Mouse (Mus musculus): ENCODE measurements around the gene Prune2. TPM values are rescaled to one million over a fixed set of nuclear protein-coding genes. Genes with fewer than 3 reads are reported as not detected.

Prune2 gene
- total and polyA plus RNA-seq, 3 experiments: not detected

DNA sequence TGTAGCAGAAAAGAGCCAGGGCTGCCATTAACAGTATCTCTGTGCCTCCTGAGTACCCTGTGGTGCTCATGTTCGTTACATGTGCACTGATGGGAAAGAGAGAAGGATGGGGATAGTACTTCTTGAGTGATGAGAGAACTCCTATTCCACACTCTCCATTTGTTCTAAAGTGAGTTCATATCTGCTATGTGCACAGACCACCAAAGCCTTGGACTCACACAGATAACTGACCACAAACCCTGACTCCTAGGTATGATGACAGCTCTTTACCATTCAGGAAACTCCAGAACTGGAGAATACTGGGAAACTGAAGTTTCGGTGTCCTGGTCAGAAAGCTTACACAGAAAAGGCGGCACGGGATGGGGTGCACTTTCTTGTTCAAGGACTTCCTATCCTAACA, 25.8 kb downstream of the Prune2 start:
- TF ChIP-seq MYC (IDR thresholded peaks at IDR 0.05; ENCODE audit: low read depth, low read length) (no peak), RAD21 (IDR thresholded peaks at IDR 0.05; ENCODE audit: low read depth, low read length) (no peak)
- no peak overlapping the region for H3K4me3 ChIP-seq (ENCODE audit: control insufficient read depth in 1 of 2, insufficient read depth in 1 of 2, low read depth in 2 of 2, low read length in 2 of 2)

DNA sequence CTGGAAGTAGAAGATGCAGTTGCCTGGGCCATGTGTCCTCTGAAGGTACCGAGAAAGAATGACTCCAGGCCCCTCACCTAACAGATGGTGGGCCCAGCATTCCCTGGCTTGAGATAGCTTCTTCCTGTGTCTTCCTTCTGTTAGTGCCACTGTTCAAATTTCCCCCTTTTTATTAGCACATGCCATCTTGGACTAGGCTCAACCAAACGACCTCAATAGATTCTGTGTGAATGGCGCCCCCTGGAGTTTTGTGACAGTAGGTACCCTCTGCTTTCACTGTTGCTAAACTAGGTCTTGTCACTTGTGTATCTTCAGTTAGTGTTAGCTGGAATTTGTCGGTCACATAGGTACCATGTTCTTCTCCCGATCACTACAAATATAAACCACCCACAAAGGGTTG, 29.0 kb downstream of the Prune2 start:
- DNase-seq (ENCODE audit: low read depth, low spot score): peak; percentile 15
- H3K79me2 ChIP-seq (ENCODE audit: control insufficient read depth, insufficient read depth, low read length, poor library complexity): no peaks in the 10 kb centered on the region
- no peak overlapping the region for H3K9ac ChIP-seq (ENCODE audit: control insufficient read depth, low read depth, low read length, poor library complexity, severe bottlenecking)
- H3K4me1 ChIP-seq (ENCODE audit: control insufficient read depth in 1 of 2, insufficient read depth in 2 of 2, low read length in 2 of 2): no peaks in the 10 kb centered on the region
- no peaks in the 10 kb centered on the region for H3K36me3 ChIP-seq (ENCODE audit: control insufficient read depth in 1 of 2, insufficient read depth in 2 of 2, low read length in 2 of 2)
- H3K27ac ChIP-seq (ENCODE audit: control insufficient read depth, low read depth, low read length): no peak overlapping the region
- TF ChIP-seq SMC3 (IDR thresholded peaks at IDR 0.05; ENCODE audit: low read depth, low read length) (peak; percentile 37), MYB (IDR thresholded peaks at IDR 0.05; ENCODE audit: low read depth, low read length) (no peak), KAT2A (conservative IDR thresholded peaks at IDR 0.05; ENCODE audit: low read depth, low read length) (no peak), POLR2AphosphoS2 (IDR thresholded peaks at IDR 0.05; ENCODE audit: low read length) (no peak), RAD21 (IDR thresholded peaks at IDR 0.05; ENCODE audit: low read depth, low read length) (peak; percentile 3), CHD1 (IDR thresholded peaks at IDR 0.05; ENCODE audit: low read depth, low read length) (no peak), ETS1 (IDR thresholded peaks at IDR 0.05; ENCODE audit: low read depth, low read length) (no peak), CTCF (IDR thresholded peaks at IDR 0.05 in 2 of 3, conservative IDR thresholded peaks at IDR 0.05 in 1 of 3; ENCODE audit: control insufficient read depth in 1 of 3, insufficient read depth in 1 of 3, low read depth in 2 of 3, low read length in 3 of 3, poor library complexity in 1 of 3, severe bottlenecking in 1 of 3) (peak; percentile 31 to 41 (median 31); a peak in 5 of 6 replicates), UBTF (IDR thresholded peaks at IDR 0.05; ENCODE audit: borderline replicate concordance, insufficient read depth, low read depth, low read length) (no peak), HCFC1 (IDR thresholded peaks at IDR 0.05; ENCODE audit: low read depth, low read length) (no peak)
- no peak overlapping the region for H3K4me3 ChIP-seq (ENCODE audit: control insufficient read depth in 1 of 2, insufficient read depth in 1 of 2, low read depth in 2 of 2, low read length in 2 of 2)
- peaks cover 0 to 1% of the 10 kb centered on the region in 2 experiments; a peak in 2 of 4 replicates for H3K27me3 ChIP-seq (ENCODE audit: control insufficient read depth in 1 of 2, insufficient read depth in 2 of 2, low read length in 2 of 2)
- no peaks in the 10 kb centered on the region for H3K9me3 ChIP-seq (replicated peaks; ENCODE audit: insufficient read depth, low read length)

More for the DNA sequence above, 25.8 kb downstream of the Prune2 start:
- H3K27me3 ChIP-seq (ENCODE audit: control insufficient read depth in 1 of 2, insufficient read depth in 2 of 2, low read length in 2 of 2): no peaks in the 10 kb centered on the region; a peak in 1 of 4 replicates
- no peak overlapping the region for H3K27ac ChIP-seq (ENCODE audit: control insufficient read depth, low read depth, low read length)
- H3K9me3 ChIP-seq (replicated peaks; ENCODE audit: insufficient read depth, low read length): no peaks in the 10 kb centered on the region
- no peaks in the 10 kb centered on the region for H3K36me3 ChIP-seq (ENCODE audit: control insufficient read depth in 1 of 2, insufficient read depth in 2 of 2, low read length in 2 of 2)
- DNase-seq (ENCODE audit: low read depth, low spot score): no peak
- no peaks in the 10 kb centered on the region for H3K4me1 ChIP-seq (ENCODE audit: control insufficient read depth in 1 of 2, insufficient read depth in 2 of 2, low read length in 2 of 2)
- H3K79me2 ChIP-seq (ENCODE audit: control insufficient read depth, insufficient read depth, low read length, poor library complexity): no peaks in the 10 kb centered on the region
- H3K9ac ChIP-seq (ENCODE audit: control insufficient read depth, low read depth, low read length, poor library complexity, severe bottlenecking): no peak overlapping the region

DNA sequence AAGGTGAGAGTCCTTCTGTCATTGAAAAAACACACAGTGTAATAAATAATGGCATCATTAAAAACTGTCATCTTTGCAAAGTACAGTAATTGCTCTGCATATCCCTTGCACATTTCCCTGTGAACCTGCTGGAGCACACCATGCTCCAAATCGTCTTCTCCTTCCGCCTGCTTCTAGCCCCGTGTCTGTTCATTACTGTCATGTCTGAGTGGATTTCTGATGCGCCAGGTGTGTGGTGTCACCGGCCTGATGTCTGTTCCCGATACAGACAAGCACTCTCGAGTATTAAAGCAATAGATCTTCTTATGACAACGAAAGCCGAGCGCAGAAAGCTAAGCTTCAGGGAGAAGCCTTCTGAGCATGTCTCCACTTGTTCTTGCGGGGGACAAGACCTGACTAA, 32.1 kb downstream of the Prune2 start:
- no peaks in the 10 kb centered on the region for H3K4me1 ChIP-seq (ENCODE audit: control insufficient read depth in 1 of 2, insufficient read depth in 2 of 2, low read length in 2 of 2)
- no peaks in the 10 kb centered on the region for H3K79me2 ChIP-seq (ENCODE audit: control insufficient read depth, insufficient read depth, low read length, poor library complexity)
- TF ChIP-seq GABPA (IDR thresholded peaks at IDR 0.05; ENCODE audit: low read depth, low read length): no peak
- TF ChIP-seq NRF1 (IDR thresholded peaks at IDR 0.05; ENCODE audit: insufficient read depth, low read depth, low read length, poor library complexity, severe bottlenecking): no peak
- TF ChIP-seq MEF2A (IDR thresholded peaks at IDR 0.05; ENCODE audit: extremely low read depth, insufficient replicate concordance, low read depth, low read length, poor library complexity, severe bottlenecking): no peak
- TF ChIP-seq TCF12 (IDR thresholded peaks at IDR 0.05; ENCODE audit: low read depth, low read length): no peak
- TF ChIP-seq EP300 (IDR thresholded peaks at IDR 0.05; ENCODE audit: low read depth in 1 of 2, low read length in 2 of 2): no peak
- no peak for TF ChIP-seq POLR2AphosphoS5 (IDR thresholded peaks at IDR 0.05; ENCODE audit: borderline replicate concordance, low read depth, low read length)
- TF ChIP-seq SMC3 (IDR thresholded peaks at IDR 0.05; ENCODE audit: low read depth, low read length): no peak
- no peak for TF ChIP-seq POLR2A (IDR thresholded peaks at IDR 0.05; ENCODE audit: control insufficient read depth in 1 of 2, insufficient read depth in 1 of 2, low read depth in 1 of 2, low read length in 2 of 2, poor library complexity in 1 of 2)
- TF ChIP-seq JUND (IDR thresholded peaks at IDR 0.05; ENCODE audit: low read depth, low read length): no peak
- TF ChIP-seq MYB (IDR thresholded peaks at IDR 0.05; ENCODE audit: low read depth, low read length): no peak
- no peak for TF ChIP-seq MXI1 (IDR thresholded peaks at IDR 0.05; ENCODE audit: low read depth, low read length)
- no peak for TF ChIP-seq TBP (IDR thresholded peaks at IDR 0.05; ENCODE audit: low read depth, low read length)
- no peak for TF ChIP-seq USF1 (IDR thresholded peaks at IDR 0.05; ENCODE audit: low read depth, low read length)
- no peak for TF ChIP-seq RCOR1 (IDR thresholded peaks at IDR 0.05; ENCODE audit: low read depth, low read length)
- no peak for TF ChIP-seq MYC (IDR thresholded peaks at IDR 0.05; ENCODE audit: low read depth, low read length)
- no peak for TF ChIP-seq GATA1 (IDR thresholded peaks at IDR 0.05; ENCODE audit: low read depth, low read length)
- TF ChIP-seq CHD1 (IDR thresholded peaks at IDR 0.05; ENCODE audit: low read depth, low read length): no peak
- no peak for TF ChIP-seq USF2 (IDR thresholded peaks at IDR 0.05; ENCODE audit: borderline replicate concordance in 1 of 2, insufficient read depth in 1 of 2, low read depth in 1 of 2, low read length in 2 of 2)
- DNase-seq (ENCODE audit: low read depth, low spot score): no peak
- H3K9me3 ChIP-seq (replicated peaks; ENCODE audit: insufficient read depth, low read length): no peaks in the 10 kb centered on the region
- no peak overlapping the region for H3K9ac ChIP-seq (ENCODE audit: control insufficient read depth, low read depth, low read length, poor library complexity, severe bottlenecking)
- H3K36me3 ChIP-seq (ENCODE audit: control insufficient read depth in 1 of 2, insufficient read depth in 2 of 2, low read length in 2 of 2): no peaks in the 10 kb centered on the region
- H3K27ac ChIP-seq (ENCODE audit: control insufficient read depth, low read depth, low read length): no peak overlapping the region
- no peak overlapping the region for H3K4me3 ChIP-seq (ENCODE audit: control insufficient read depth in 1 of 2, insufficient read depth in 1 of 2, low read depth in 2 of 2, low read length in 2 of 2)
- H3K27me3 ChIP-seq (ENCODE audit: control insufficient read depth in 1 of 2, insufficient read depth in 2 of 2, low read length in 2 of 2): peaks cover 0 to 1% of the 10 kb centered on the region in 2 experiments; a peak in 3 of 4 replicates

All from MEL (cell line).